Mouse (Mus musculus) G1E (cell line): Measurements from ENCODE around the gene Cox8b. TPM values are rescaled to one million over a fixed set of nuclear protein-coding genes. Genes with fewer than 3 reads are reported as not detected.

Source experiments
- ATAC-seq: 2 replicates; pipeline ENCODE4 v1.8.0; 2016; ENCODE audit warnings: mild to moderate bottlenecking; ENCODE audit not compliant: insufficient number of reproducible peaks, poor library complexity, low FRiP score, severe bottlenecking; ENCODE audit errors: extremely low read depth
- DNase-seq: peaks from one replicate; pipeline ENCODE4 v3.0.0; 2012; ENCODE audit warnings: low spot score
- H3K27me3 ChIP-seq: 2 replicates; pipeline ENCODE4 v1.6.1; 2012; ENCODE audit warnings: mild to moderate bottlenecking, low read length, inconsistent platforms; ENCODE audit not compliant: insufficient read depth
- H3K36me3 ChIP-seq: replicated peaks from 2 replicates; pipeline ENCODE3; 2012; ENCODE audit warnings: mild to moderate bottlenecking, inconsistent platforms
- H3K4me1 ChIP-seq: 2 replicates; pipeline ENCODE4 v1.6.1; 2012; ENCODE audit warnings: low read depth, low read length, inconsistent platforms, mixed read lengths; ENCODE audit not compliant: insufficient read depth
- H3K4me3 ChIP-seq: 2 replicates; pipeline ENCODE4 v1.5.1; 2012; ENCODE audit warnings: low read depth, mild to moderate bottlenecking, inconsistent platforms, low read length, moderate library complexity, mixed read lengths
- H3K9me3 ChIP-seq: replicated peaks from 2 replicates; pipeline ENCODE4 v1.6.1; 2012; ENCODE audit warnings: inconsistent platforms
- CTCF ChIP-seq: IDR thresholded peaks from 2 replicates; pipeline ENCODE4 v1.5.1; 2012; ENCODE audit warnings: low read depth, low read length, inconsistent platforms, mixed read lengths
- GATA1 ChIP-seq: IDR thresholded peaks from 2 replicates; pipeline ENCODE4 v1.6.1; 2012; ENCODE audit warnings: borderline replicate concordance, low read length, inconsistent platforms, mixed read lengths
- GATA2 ChIP-seq: IDR thresholded peaks from 2 replicates; pipeline ENCODE4 v1.6.1; 2012; ENCODE audit warnings: low read depth, low read length, inconsistent platforms, borderline replicate concordance
- POLR2AphosphoS5 ChIP-seq: IDR thresholded peaks from 2 replicates; pipeline ENCODE4 v1.6.1; 2012; ENCODE audit warnings: low read depth, low read length, inconsistent platforms; ENCODE audit not compliant: insufficient replicate concordance
- TAL1 ChIP-seq: conservative IDR thresholded peaks from 2 replicates; pipeline ENCODE4 v1.6.1; 2012; ENCODE audit warnings: low read depth, low read length, inconsistent platforms, mixed read lengths
- polyA plus RNA-seq: library from polyadenylated mRNA; stranded (reverse); fragments of >175 nt; gene quantifications from 2 replicates; pipeline ENCODE4 v1.2.3, GENCODE M21; 2012
- total RNA-seq, 2 experiments: library from RNA; stranded (forward) in 1 of 2; stranded (reverse) in 1 of 2; fragments of 200-1000 nt in 1 of 2; fragments of >200 nt in 1 of 2; fragmentation: Nextera tagmentation in 1 of 2; gene quantifications; 2 replicates each; pipeline ENCODE4 v1.2.3; 2014 to 2017

Gene Cox8b
- total and polyA plus RNA-seq, 3 experiments: not detected

GRCm38 (mm10) chr7:140938896-140939295 is 38.6 kb upstream of the Cox8b start:
- DNase-seq: no peak
- TF ChIP-seq POLR2AphosphoS5 (no peak), GATA1 (no peak), GATA2 (no peak)
- H3K4me3 ChIP-seq: no peak overlapping the region
- peaks cover 23% of the 10 kb centered on the region for H3K27me3 ChIP-seq
- peaks cover 48% of the 10 kb centered on the region for H3K4me1 ChIP-seq
- no peak for ATAC-seq
- H3K9me3 ChIP-seq: no peaks in the 10 kb centered on the region
- H3K36me3 ChIP-seq: peaks cover 15% of the 10 kb centered on the region

- H3K4me3 ChIP-seq: no peak overlapping the region
- H3K4me1 ChIP-seq: peaks cover 44% of the 10 kb centered on the region
- ATAC-seq: no peak
- peaks cover 11% of the 10 kb centered on the region for H3K36me3 ChIP-seq
- TF ChIP-seq CTCF (no peak), GATA2 (no peak), TAL1 (no peak), GATA1 (no peak)
- no peaks in the 10 kb centered on the region for H3K9me3 ChIP-seq
- DNase-seq: no peak
- H3K27me3 ChIP-seq: peaks cover 23% of the 10 kb centered on the region
Measured at GRCm38 (mm10) chr7:140938436-140938835, 38.2 kb upstream of the Cox8b start.

GRCm38 (mm10) chr7:140927181-140927580 is 26.9 kb upstream of the Cox8b start:
- H3K36me3 ChIP-seq: no peaks in the 10 kb centered on the region
- no peak for ATAC-seq
- no peak for DNase-seq
- H3K4me3 ChIP-seq: no peak overlapping the region
- peaks cover 43% of the 10 kb centered on the region for H3K27me3 ChIP-seq
- no peak for TF ChIP-seq CTCF
- TF ChIP-seq GATA2: no peak
- no peak for TF ChIP-seq TAL1
- TF ChIP-seq POLR2AphosphoS5: no peak
- TF ChIP-seq GATA1: no peak
- peaks cover 7% of the 10 kb centered on the region for H3K4me1 ChIP-seq
- H3K9me3 ChIP-seq: peaks cover 10% of the 10 kb centered on the region

- Histone ChIP-seq H3K9me3 (peaks cover 10% of the 10 kb centered on the region), H3K36me3 (no peaks in the 10 kb centered on the region), H3K4me3 (no peak overlapping the region), H3K4me1 (peaks cover 43% of the 10 kb centered on the region), H3K27me3 (peaks cover 46% of the 10 kb centered on the region)
- ATAC-seq (no peak), DNase-seq (no peak)
- TF ChIP-seq CTCF (no peak), GATA2 (no peak), TAL1 (no peak)
Measured at GRCm38 (mm10) chr7:140923070-140923775, 23.0 kb upstream of the Cox8b start.

- ATAC-seq (no peak), DNase-seq (no peak)
- H3K36me3 ChIP-seq: no peaks in the 10 kb centered on the region
- H3K27me3 ChIP-seq: peaks cover 46% of the 10 kb centered on the region
- H3K4me3 ChIP-seq: no peak overlapping the region
- H3K9me3 ChIP-seq: peaks cover 10% of the 10 kb centered on the region
- peaks cover 46% of the 10 kb centered on the region for H3K4me1 ChIP-seq
- no peak for TF ChIP-seq GATA2
Measured at GRCm38 (mm10) chr7:140922398-140923069, 22.3 kb upstream of the Cox8b start.

GRCm38 (mm10) chr7:140921225-140921975 is 21.2 kb upstream of the Cox8b start:
- peaks cover 10% of the 10 kb centered on the region for H3K9me3 ChIP-seq
- no peak for DNase-seq
- H3K36me3 ChIP-seq: no peaks in the 10 kb centered on the region
- peaks cover 44% of the 10 kb centered on the region for H3K27me3 ChIP-seq
- no peak for TF ChIP-seq GATA2
- no peak for TF ChIP-seq GATA1
- TF ChIP-seq CTCF: no peak
- no peak for TF ChIP-seq POLR2AphosphoS5
- no peak for TF ChIP-seq TAL1
- H3K4me3 ChIP-seq: peak overlapping the region; percentile 51; the same call in 1 of the 2 replicates
- H3K4me1 ChIP-seq: peaks cover 52% of the 10 kb centered on the region
- no peak for ATAC-seq
